Mouse (Mus musculus) telencephalon, adult 2 months (tissue): ENCODE results near the gene Prpf18.
"Not testable (repeated sequence)": the region's sequence is repeated elsewhere in the genome, so short reads cannot be mapped to it uniquely, and the experiment has no call there.

ENCODE experiments used
- DNase-seq: peaks from one replicate; pipeline ENCODE4 v3.0.0-alpha.2; 2011; ENCODE audit warnings: low read depth, low spot score

Gene Prpf18

DNA sequence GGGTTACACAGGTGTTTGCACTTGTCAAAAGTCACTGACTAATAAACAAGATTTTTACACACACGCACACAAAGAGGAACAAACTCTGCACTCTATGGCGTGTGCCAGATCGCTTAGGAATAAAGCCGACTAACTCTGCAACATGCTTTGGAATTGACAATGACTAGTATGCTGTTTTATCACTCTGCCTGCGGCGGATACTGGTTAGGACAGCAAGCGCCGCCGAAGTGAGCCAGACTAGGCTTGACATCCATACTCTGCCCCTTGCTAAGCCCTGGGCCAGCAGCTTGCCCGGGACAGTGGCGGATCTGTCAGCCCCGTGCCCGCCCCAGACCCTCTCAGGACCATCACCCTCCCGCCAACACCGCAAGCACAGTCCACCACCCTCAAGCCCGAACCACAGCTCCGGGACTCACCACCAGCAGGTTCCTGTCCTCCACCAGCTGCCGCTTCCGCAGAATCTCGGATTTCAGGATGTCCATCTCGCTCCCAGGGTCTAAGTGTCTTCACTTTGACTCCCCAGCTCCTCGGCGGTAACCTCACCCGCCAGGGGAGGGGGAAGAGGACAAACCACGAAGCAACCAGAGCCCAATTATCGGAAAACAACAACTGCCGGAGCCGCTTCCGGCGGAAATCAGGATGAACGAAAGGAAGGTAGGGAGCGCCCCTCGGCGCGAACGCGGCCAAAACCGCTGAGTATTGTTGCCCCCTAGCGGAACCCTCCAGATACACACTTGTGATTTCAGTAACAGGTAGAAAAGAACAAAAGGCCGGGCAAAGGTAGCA, at the start of gene Prpf18:
TSS of gene Prpf18 (minus strand) at position 614 of the 786 bp plus-strand sequence.
- peak; percentile 84 for DNase-seq

- DNase-seq: no peak
Measured at GRCm38 (mm10) chr2:4679886-4680285, 28.0 kb upstream of the Prpf18 start.

- DNase-seq: no peak
Measured at GRCm38 (mm10) chr2:4671636-4672035, 19.7 kb upstream of the Prpf18 start.

- DNase-seq: no peak
Measured at GRCm38 (mm10) chr2:4669701-4670100, 17.8 kb upstream of the Prpf18 start.

- DNase-seq: no peak
Measured at GRCm38 (mm10) chr2:4668626-4669025, 16.7 kb upstream of the Prpf18 start.

- no peak for DNase-seq
Measured at GRCm38 (mm10) chr2:4660677-4661076, 8.8 kb upstream of the Prpf18 start.

- DNase-seq: no peak
Measured at GRCm38 (mm10) chr2:4649646-4650045, 2.3 kb downstream of the Prpf18 start.

- no peak for DNase-seq
Measured at GRCm38 (mm10) chr2:4648094-4648493, 3.8 kb downstream of the Prpf18 start.

GRCm38 (mm10) chr2:4645066-4645465, 6.8 kb downstream of the Prpf18 start:
- no peak for DNase-seq

DNA sequence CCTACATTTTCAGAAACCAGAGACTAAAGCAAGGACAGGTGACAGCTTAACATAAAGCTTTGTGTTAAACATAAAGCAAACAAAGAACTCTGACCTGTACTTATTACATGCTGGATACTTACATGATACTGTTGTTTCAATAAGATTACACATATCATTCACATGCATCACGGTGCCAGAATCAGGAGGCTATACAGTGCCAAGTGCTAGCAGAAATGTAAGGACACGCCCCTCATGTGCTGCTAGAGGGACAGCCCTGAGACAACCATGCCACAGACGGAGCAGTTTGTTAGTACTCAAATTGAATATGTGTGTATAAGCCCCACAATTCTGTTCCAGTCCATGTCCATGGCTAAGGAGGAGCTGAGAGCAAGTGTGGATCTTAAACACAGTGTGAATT, 13.7 kb downstream of the Prpf18 start:
- DNase-seq: no peak

DNA sequence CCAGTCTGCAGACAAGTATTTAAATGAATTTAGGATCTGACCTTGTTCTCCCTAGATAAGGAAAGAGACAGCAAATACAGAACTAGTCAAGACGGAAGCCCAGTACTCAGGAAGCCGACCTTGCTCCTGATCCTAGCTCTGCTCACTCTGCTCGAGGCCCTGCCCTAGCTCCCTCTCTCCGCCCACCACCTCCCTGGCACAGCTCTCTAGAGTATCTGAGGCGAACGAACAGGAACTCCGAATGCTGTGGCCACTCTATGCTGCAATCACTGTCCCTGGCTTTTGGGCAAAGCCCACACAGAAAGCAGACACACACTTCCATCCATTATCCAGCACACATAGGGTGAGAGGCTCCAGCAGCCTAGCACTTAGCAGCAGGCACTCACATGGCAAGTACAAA, 15.3 kb downstream of the Prpf18 start:
- no peak for DNase-seq

- no peak for DNase-seq
Measured at GRCm38 (mm10) chr2:4635804-4636203, 16.1 kb downstream of the Prpf18 start.

DNA sequence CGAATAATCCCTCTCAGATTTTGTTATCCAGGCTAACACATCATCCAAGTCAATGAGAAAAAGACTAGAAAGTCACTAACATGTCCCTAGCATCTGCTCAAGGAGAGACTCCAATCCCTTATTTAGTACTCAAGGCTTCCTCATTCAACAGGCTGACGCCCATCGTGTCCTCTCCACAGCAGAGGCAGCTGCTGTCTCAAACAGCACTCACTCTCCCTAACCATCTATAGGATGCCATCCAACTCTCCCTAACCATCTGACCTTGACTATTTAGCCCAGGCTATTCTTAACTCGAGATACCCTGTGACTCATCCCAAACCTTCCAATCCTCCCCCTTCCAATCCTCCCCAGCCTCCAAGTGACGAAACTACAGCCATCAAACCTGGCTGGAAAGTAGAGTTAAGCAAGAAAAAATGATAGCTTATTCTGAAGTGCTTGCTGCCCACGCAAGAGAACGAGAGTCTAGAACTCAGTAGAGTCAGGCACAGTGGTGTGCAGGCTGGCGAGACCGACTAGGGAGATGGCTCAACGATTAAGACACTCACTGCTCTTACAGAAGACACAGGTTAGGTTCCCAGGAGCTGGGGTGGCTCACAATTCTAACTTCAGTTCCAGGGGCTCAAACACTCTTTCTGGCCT, 21.6 kb downstream of the Prpf18 start:
- DNase-seq: no peak

- no peak for DNase-seq
Measured at GRCm38 (mm10) chr2:4629470-4629869, 22.4 kb downstream of the Prpf18 start.

- DNase-seq: no peak
Measured at GRCm38 (mm10) chr2:4628920-4629319, 23.0 kb downstream of the Prpf18 start.

DNA sequence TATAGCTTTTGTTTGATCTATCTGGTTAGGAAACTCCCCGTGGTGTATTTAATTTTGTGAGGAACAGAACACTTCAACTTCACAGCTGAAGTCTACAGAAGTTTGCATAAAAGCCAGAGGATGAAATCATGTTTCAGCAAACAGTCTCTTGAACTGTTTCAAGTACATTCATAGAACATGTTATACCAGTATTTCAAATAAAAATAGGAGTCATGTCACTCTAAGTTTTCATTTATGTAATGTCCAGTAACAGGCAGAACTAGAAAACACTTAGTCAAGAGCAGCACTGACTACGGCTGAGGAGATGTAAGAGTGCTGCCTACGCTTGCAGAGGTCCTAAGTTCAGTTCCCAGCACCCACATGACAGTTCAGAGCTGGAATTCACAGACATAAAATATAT, 25.0 kb downstream of the Prpf18 start:
- DNase-seq: no peak

- DNase-seq: no peak
Measured at GRCm38 (mm10) chr2:4621471-4621985, 30.4 kb downstream of the Prpf18 start.

DNA sequence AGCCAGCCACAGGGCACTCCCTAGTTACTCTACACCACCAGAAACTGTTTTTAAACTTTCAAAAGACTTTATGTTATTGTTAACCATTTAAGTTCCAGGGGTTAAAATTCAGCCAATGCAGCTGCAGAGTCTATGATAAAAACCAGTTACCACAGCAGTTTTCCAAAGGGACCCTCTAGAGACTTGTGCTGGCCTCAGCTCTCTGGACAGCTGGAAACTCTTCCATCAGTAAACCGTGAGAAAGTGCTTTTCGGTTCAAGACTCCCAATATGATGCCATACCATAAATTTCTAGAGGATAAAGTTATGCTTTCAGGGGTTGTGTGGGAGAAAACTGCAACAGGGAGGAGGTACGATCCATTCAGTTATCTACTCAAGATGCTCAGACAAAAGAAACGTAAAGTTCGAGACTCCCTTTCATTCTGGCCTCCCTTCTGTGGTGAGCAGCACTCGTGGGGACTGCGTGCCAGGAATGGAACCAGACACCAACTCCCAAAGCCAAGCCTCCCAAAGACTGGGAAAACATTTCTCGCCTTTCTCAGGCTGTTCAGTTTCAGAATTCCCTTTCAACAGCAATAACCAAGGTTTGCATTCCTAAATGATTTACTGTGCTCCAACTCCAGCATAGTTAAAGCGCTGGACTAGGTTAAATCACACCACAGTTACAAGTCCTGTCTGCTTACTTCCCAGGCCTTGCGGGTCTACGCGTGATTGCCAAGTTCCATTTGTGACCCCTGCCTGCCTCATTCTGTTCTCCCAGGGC, 31.1 kb downstream of the Prpf18 start:
- DNase-seq: no peak

DNA sequence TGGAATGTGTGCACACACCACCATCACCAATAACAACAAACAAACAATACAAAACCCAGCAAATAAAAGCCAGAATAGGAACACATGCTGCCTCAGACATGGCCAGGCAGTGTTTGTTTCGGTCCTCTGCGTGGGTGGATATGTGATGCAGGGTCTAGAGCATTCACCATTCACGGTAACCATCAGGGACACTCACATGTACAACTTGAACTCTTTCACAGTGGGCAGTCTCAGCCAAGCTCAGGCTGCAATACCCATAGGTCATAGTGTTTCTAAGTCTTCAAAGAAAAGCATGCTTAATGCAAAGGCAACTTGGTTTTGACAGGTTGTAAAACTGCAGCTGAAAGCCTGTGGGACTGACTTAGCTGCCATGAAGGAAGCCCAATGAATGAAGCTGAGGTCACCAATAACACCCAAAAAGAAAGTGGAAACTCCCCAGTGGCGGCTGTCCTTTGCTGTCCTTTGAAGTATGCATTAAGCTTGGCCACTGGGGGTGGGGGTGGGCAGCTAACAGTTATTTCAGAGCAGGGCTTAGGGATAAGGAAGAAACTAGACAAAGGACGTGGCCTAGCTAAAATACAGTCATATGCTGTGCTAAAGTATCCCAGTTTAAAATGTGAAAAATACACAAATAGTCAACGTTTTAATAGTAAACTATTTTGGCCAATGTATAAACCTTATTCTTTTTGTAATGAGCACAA, 31.9 kb downstream of the Prpf18 start:
- no peak for DNase-seq

- not testable (repeated sequence) for DNase-seq
Measured at GRCm38 (mm10) chr2:4619126-4619525, 32.8 kb downstream of the Prpf18 start.

DNA sequence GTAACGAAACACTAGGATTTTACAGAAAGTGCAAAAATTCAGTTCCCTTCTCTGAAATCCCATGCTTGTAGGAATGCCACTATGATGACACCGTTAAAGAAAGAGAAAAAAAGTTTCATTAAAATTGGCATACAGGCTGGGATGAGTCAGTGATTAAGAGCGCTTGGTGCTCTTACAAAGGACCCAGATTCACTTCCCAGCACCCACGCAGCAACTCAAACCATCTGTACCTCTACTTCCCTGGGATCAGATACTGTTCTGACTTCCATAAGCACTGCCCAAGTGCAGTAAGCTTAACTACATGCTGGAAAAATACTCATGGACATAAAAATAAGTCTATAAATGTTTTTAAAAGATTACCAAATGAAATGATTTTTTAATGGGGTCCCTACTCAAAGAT, 34.9 kb downstream of the Prpf18 start:
- peak; percentile 72 for DNase-seq
